Mouse (Mus musculus) heart, embryonic 12.5 days (tissue): ENCODE results near the gene Nrxn1. TPM values are rescaled to one million over a fixed set of nuclear protein-coding genes. Genes with fewer than 3 reads are reported as not detected.
A peak's percentile ranks its signal among the peaks of the same experiment; 100 is the strongest.

Experiments
- ATAC-seq: fragments of 200-750 bp; cut with Nextera tagmentation; 2 replicates; pipeline ENCODE4 v1.8.0; 2017; ENCODE audit warnings: moderate TSS enrichment, moderate library complexity; ENCODE audit not compliant: insufficient number of reproducible peaks, low FRiP score
- H3K27ac ChIP-seq: fragments of 300-500 bp; sonication (generic); 2 replicates; pipeline ENCODE4 v1.5.1; 2016; ENCODE audit warnings: mild to moderate bottlenecking, moderate library complexity; ENCODE audit not compliant: poor library complexity, severe bottlenecking
- H3K27me3 ChIP-seq: fragments of 300-500 bp; sonication (generic); replicated peaks from 2 replicates; pipeline ENCODE4 v1.6.1; 2016; ENCODE audit warnings: mild to moderate bottlenecking, moderate library complexity
- H3K36me3 ChIP-seq: fragments of 300-500 bp; sonication (generic); 2 replicates; pipeline ENCODE4 v1.6.1; 2016; ENCODE audit warnings: mild to moderate bottlenecking, moderate library complexity
- H3K4me1 ChIP-seq: fragments of 300-500 bp; sonication (generic); replicated peaks from 2 replicates; pipeline ENCODE4 v1.6.1; 2016; ENCODE audit warnings: mild to moderate bottlenecking
- H3K4me2 ChIP-seq: fragments of 300-500 bp; sonication (generic); 2 replicates; pipeline ENCODE4 v1.6.1; 2016; ENCODE audit warnings: mild to moderate bottlenecking, moderate library complexity
- H3K4me3 ChIP-seq: fragments of 300-500 bp; sonication (generic); 2 replicates; pipeline ENCODE4 v1.5.1; 2016; ENCODE audit warnings: mild to moderate bottlenecking
- H3K9ac ChIP-seq: fragments of 300-500 bp; sonication (generic); 2 replicates; pipeline ENCODE4 v1.6.1; 2016; ENCODE audit warnings: mild to moderate bottlenecking, moderate library complexity
- H3K9me3 ChIP-seq: fragments of 300-500 bp; sonication (generic); replicated peaks from 2 replicates; pipeline ENCODE4 v1.6.1; 2016; ENCODE audit warnings: mild to moderate bottlenecking, moderate library complexity
- WGBS: fragments of 180-500 bp; shearing (Covaris S2); methylation state at CpG from one replicate; pipeline ENCODE4 v1.1.7; 2016; 5-methylcytosine and 5-hydroxymethylcytosine counted together
- polyA plus RNA-seq: library from polyadenylated mRNA; unstranded; fragments of >200 nt; fragmentation: Nextera tagmentation; extraction: Ambion mirVana; gene quantifications from 2 replicates; pipeline ENCODE4 v1.2.1, GENCODE M21; 2016

Nrxn1 gene
- polyA plus RNA-seq, 1 experiment from 2014 or later = 1.6 TPM

DNA sequence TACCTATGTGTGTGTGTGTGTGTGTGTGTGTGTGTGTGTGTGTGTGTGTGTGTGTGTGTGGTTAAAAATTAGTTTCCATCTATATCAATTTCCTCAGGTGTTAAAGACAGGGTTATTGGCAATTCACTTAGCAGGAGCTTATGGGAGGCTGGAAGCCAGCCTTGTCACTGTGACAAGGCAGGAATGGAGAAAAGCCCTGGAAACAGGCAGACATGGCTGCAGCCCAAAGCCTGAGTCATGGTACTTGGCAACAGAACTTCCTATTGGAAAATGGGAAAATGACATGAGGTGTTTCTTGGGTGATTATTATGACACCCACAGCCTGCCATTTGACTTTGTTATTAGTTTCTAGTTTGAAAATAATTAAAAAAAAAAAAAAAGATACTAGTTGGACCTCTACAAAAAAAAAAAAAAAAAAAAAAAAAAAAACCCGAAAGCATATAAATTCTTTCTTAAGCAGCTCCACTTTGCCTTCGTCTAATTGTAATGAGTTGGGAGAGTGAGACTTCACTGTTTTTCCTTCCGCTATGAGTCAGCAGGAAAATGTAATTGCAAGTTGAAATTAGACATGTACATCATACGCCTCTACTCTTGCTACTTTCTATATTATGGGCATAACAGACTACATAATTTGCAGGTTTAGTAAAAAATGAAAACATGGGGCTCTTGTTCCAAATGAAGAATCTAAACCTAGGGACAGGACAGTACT is 486.0 kb downstream of the Nrxn1 start:
- Histone ChIP-seq H3K9ac (no peak overlapping the region), H3K4me1 (no peaks in the 10 kb centered on the region), H3K27me3 (no peaks in the 10 kb centered on the region), H3K27ac (no peak overlapping the region), H3K36me3 (no peaks in the 10 kb centered on the region), H3K4me3 (no peak overlapping the region), H3K4me2 (no peak overlapping the region), H3K9me3 (no peaks in the 10 kb centered on the region)
- ATAC-seq = no peak
- WGBS = 81% methylated on average over 4 of the region's 4 CpGs

DNA sequence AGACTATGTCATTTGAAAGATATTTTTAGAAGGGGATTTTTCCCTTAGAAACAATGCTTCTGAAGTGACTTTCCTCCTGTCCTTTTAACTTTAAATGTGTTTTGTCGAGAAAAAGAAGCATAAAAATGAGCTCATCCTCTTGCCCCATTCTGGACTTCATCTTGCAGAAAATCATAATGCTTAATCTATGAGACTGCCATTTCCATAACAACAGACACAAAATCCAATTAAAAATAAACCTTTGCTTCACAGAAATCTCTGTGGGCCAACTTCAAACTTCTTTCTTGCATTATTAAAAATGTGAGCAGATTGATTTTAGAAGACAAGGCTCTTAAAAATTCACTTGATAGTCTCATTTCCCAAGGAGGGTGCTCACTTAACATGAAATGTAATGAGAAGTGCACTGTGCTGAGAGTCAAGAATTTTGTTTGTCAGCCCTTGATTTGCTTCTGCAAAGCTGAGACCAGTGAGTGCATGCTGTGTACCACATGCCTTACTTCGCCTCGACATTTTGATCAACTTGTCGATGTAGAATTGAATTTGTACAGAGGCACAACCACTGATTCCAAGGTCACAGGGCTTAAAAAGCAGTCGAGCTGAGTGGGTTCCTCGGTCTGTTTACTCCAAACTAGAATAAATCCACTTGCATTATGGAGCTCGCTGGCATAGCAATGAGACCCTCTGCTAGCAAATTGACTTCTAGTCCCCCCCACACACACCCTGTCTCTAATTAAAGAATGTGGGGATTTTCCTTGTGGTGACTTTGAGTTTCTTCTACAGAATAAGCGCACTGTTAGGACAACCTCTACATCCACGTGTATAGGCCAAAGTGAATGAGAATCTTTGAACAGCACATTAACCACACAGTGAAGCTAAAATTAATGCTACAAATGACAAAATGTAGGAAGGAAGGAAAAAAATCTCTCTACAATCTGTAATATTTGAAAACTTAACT is 493.0 kb downstream of the Nrxn1 start:
- Histone ChIP-seq H3K9ac (no peak overlapping the region), H3K4me2 (no peak overlapping the region), H3K36me3 (no peaks in the 10 kb centered on the region), H3K27ac (no peak overlapping the region), H3K27me3 (no peaks in the 10 kb centered on the region), H3K9me3 (peaks cover 4% of the 10 kb centered on the region; the same call in 1 of the 2 replicates), H3K4me3 (no peak overlapping the region), H3K4me1 (no peaks in the 10 kb centered on the region)
- no peak for ATAC-seq
- 79% methylated on average over 9 of the region's 9 CpGs for WGBS

DNA sequence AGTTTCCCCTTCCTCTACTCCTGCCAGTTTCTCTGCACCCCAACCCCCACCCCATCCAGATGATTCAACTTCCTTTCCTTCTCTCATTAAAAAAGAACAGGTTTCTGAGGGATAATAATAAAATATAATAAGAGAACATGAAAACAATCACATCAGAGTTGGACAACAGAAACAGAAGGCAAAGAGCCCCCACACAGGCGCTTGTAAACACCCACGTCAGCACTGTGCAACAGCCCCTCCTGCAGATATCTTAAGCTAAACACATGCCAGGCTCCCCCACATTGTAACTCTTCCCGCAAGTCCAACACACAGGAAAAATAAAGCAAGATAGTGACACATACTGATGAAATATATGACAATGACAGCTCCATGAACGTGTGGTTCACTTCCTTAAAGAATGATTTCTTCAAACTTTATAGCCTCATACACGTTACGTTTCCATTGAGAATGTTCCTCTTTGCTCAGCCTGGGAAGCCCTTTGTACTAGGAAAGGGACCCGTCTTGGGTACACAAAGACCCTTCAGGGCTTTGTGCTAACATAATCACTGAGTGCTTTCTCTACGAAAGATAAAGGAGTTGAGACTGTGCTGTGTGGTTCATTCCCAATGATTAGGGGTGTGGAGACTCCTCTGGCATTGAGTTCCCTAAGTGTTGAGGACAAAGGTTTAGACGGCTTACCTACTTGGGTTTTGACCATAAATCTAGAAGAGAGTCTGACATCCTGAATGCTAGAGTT is 497.9 kb downstream of the Nrxn1 start:
- Histone ChIP-seq H3K4me2 (no peak overlapping the region), H3K9ac (no peak overlapping the region), H3K27ac (no peak overlapping the region), H3K27me3 (no peaks in the 10 kb centered on the region), H3K4me3 (no peak overlapping the region), H3K9me3 (peaks cover 4% of the 10 kb centered on the region; the same call in 1 of the 2 replicates), H3K36me3 (no peaks in the 10 kb centered on the region), H3K4me1 (no peaks in the 10 kb centered on the region)
- WGBS = 64% methylated on average over 9 of the region's 9 CpGs
- ATAC-seq = no peak

DNA sequence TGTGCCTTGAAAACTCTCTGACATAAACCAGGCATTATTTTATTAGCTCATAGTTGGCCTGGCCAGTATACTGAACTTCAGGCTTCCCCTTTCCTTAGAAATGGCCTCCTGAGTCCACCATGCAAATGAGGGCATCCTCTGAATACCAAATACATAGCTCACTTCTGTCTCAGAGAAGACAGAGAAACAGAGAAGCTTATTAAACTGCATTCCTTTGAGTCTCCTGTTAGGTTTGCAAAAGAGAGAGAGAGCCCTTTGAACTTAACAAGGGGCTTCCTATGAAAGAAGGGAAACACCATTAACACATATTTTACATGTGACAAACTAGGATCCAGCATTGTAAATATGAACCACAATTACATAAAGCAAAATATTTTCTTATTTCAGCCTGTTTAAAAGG is 506.0 kb downstream of the Nrxn1 start:
- H3K27me3 ChIP-seq = no peaks in the 10 kb centered on the region

DNA sequence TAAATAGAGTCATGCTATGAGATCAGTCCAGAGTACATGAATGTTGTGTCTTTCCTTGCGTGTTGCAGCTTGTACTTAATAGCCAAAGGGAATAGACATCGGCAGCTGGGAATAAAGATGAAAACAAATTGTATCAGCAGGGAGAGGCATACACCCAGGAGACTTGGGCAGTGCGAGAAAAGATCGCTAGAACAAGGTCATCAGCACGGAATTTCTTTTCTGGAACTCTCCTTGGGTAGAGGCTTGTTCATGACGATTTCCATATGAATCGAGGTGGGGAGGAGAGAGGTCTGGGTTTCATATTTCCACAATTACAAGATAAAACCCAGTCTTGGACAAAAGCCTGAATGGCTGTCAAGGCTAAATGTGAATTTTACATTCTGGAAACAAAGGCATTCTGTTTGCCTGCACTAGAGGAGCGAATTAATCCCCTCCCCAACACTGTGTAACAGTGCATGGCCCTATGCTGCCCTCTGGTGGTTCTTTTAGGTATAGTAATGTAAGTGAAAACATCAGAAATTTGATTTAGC is 508.1 kb downstream of the Nrxn1 start:
- peak; percentile 45; the same call in 1 of the 2 replicates for ATAC-seq
- no peaks in the 10 kb centered on the region for H3K4me1 ChIP-seq
- no peaks in the 10 kb centered on the region for H3K36me3 ChIP-seq
- peak overlapping the region; percentile 52 for H3K4me2 ChIP-seq
- H3K27me3 ChIP-seq = no peaks in the 10 kb centered on the region
- H3K9me3 ChIP-seq = no peaks in the 10 kb centered on the region
- WGBS = 36% methylated on average over 8 of the region's 8 CpGs
- no peak overlapping the region for H3K9ac ChIP-seq
- peak overlapping the region; percentile 14; the same call in 1 of the 2 replicates for H3K4me3 ChIP-seq
- H3K27ac ChIP-seq = no peak overlapping the region

More for the DNA sequence above, 506.0 kb downstream of the Nrxn1 start:
- Histone ChIP-seq H3K4me2 (no peak overlapping the region), H3K9me3 (no peaks in the 10 kb centered on the region), H3K36me3 (no peaks in the 10 kb centered on the region), H3K27ac (no peak overlapping the region), H3K4me3 (no peak overlapping the region), H3K9ac (no peak overlapping the region), H3K4me1 (no peaks in the 10 kb centered on the region)
- no peak for ATAC-seq

DNA sequence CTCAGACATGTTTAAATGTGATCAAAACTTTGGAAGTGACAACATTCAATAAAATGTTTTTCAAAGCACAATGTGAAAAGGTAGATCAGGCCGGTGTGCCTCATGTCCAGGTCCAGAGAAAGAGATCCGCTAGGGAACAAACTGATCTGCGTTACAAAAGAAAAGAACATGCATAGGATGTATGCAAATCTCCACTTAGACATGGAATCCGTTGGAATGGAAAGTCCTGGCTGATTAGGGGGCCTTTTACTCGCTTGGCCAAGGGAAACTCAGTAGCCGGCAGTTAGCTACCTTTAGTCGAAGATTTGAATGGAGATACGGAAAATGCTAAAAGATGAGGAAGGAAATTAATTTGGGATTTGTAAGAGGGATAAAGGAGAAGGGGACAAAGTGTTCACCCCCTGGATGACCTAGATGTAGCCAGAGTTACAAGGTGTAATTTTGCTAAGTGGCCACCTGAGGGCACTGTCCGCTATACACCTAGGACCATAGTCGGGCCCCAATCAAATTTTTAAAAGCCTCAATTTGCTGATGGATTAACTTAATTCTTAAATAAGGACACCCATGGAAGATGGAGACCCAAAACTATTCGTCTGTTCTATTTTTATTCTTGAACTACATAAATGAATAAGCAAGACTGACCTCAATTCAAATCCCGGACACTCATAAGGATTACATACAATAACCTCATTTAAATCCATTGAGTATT is 508.9 kb downstream of the Nrxn1 start:
- no peak overlapping the region for H3K4me2 ChIP-seq
- no peaks in the 10 kb centered on the region for H3K36me3 ChIP-seq
- H3K9me3 ChIP-seq = no peaks in the 10 kb centered on the region
- no peak overlapping the region for H3K9ac ChIP-seq
- ATAC-seq = peak; percentile 42; the same call in 1 of the 2 replicates
- H3K4me3 ChIP-seq = no peak overlapping the region
- no peak overlapping the region for H3K27ac ChIP-seq
- H3K27me3 ChIP-seq = no peaks in the 10 kb centered on the region
- WGBS = 37% methylated on average over 12 of the region's 12 CpGs
- H3K4me1 ChIP-seq = no peaks in the 10 kb centered on the region

DNA sequence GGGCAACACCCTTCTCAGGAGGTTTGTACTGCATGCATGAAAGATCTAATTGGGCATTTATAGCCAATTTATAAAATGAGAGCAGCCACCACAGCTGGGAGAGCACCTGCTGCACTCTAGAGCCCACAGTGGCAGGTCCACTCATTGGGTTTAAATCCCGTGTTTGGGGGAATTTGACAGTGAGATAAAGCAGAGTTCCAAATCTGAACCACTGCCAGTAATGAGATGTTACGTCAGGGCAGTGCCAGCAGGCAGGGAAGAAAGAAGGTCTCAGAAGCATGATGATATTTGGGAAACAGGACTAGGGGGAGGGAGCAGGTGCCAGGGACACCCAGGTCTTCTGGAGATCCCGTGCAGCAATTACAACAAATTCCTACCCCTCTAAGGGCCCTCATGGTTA is 509.7 kb downstream of the Nrxn1 start:
- Histone ChIP-seq H3K27ac (no peak overlapping the region), H3K9me3 (no peaks in the 10 kb centered on the region), H3K4me2 (no peak overlapping the region), H3K9ac (no peak overlapping the region), H3K4me3 (no peak overlapping the region), H3K27me3 (no peaks in the 10 kb centered on the region), H3K36me3 (no peaks in the 10 kb centered on the region), H3K4me1 (no peaks in the 10 kb centered on the region)
- 47% methylated on average over 3 of the region's 3 CpGs for WGBS
- ATAC-seq = no peak

DNA sequence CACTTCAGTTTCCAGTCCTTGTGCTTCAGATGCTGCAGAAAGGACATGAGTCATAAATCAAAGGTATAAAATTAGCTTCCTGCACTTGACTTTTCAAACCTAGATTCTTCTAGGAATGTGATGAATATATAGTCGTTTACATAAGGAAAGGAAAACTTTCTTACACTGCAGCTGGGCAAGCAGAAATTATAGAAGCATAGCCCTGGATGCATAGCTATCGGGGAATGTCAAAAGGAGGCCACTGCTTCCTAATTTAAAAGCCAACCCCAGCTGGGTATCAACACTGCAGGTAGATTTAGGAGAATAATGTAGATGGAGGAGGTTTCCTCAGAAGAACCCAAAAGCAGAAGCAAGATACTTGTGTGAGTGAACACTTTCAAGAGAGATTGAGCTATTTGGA is 523.0 kb downstream of the Nrxn1 start:
- no peak for ATAC-seq
- Histone ChIP-seq H3K36me3 (no peaks in the 10 kb centered on the region), H3K27ac (no peak overlapping the region), H3K9ac (no peak overlapping the region), H3K4me3 (no peak overlapping the region), H3K4me2 (no peak overlapping the region), H3K9me3 (no peaks in the 10 kb centered on the region), H3K4me1 (no peaks in the 10 kb centered on the region), H3K27me3 (no peaks in the 10 kb centered on the region)
- 67% methylated on average over 2 of the region's 2 CpGs for WGBS

DNA sequence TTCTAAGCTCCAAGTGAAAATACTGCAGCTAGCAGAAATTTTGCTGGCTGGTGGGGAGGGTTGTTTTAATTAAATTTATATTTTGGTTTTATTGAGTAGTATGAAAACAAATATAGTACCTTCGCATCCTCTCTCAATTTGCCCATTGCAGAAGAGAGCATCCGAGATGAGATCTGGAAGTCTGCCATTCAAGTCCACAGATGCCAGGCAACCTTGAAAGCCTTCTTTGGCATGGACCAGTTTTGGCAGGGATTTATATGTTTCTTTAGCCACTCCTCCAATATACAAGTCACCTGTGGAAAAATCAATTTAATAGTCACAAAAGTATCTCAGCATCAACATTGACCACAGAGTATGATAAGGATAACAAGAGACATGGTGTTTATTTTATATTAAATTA is 527.7 kb downstream of the Nrxn1 start:
- Histone ChIP-seq H3K4me3 (no peak overlapping the region), H3K4me2 (no peak overlapping the region), H3K27me3 (no peaks in the 10 kb centered on the region), H3K9me3 (no peaks in the 10 kb centered on the region), H3K9ac (no peak overlapping the region), H3K4me1 (no peaks in the 10 kb centered on the region), H3K36me3 (no peaks in the 10 kb centered on the region), H3K27ac (no peak overlapping the region)
- WGBS = 88% methylated on average over 2 of the region's 2 CpGs
- ATAC-seq = no peak

DNA sequence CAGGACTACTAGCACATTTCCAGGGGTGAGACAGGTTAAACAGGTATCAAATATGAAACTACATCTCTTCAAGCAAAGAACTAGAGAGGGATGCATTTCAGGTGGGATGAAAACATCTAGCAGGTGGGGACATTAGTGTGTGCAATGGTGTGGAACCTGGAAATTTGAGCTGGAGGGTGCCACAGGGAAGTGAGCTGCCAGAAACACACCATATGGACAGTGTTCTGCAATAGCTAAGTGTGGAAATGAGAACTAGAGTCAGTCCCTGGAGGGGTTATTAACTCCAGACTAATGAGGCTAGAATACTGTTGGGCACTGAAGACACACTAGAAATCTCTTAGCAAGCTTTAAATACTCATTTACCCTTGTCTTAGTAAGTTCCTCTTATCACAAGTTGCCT is 536.5 kb downstream of the Nrxn1 start:
- Histone ChIP-seq H3K27me3 (no peaks in the 10 kb centered on the region), H3K4me3 (no peak overlapping the region), H3K36me3 (no peaks in the 10 kb centered on the region), H3K9ac (no peak overlapping the region), H3K27ac (no peak overlapping the region), H3K9me3 (no peaks in the 10 kb centered on the region), H3K4me1 (no peaks in the 10 kb centered on the region), H3K4me2 (no peak overlapping the region)
- ATAC-seq = no peak
